Mouse (Mus musculus) ES-Bruce4 (cell line): ENCODE results near the gene Vamp2. TPM values are rescaled to one million over a fixed set of nuclear protein-coding genes. Genes with fewer than 3 reads are reported as not detected.
A peak's percentile ranks its signal among the peaks of the same experiment; 100 is the strongest.

Experiments
- H3K27ac ChIP-seq: 2 replicates; pipeline ENCODE4 v1.5.1; 2012; ENCODE audit warnings: low read length, inconsistent platforms; ENCODE audit not compliant: insufficient read depth
- H3K27me3 ChIP-seq: 2 replicates; pipeline ENCODE4 v1.6.1; 2012; ENCODE audit warnings: mild to moderate bottlenecking, low read length, inconsistent platforms; ENCODE audit not compliant: control insufficient read depth, poor library complexity, insufficient read depth, severe bottlenecking
- H3K36me3 ChIP-seq: 2 replicates; pipeline ENCODE4 v1.6.1; 2012; ENCODE audit warnings: inconsistent platforms, mild to moderate bottlenecking, low read length, moderate library complexity; ENCODE audit not compliant: control insufficient read depth, poor library complexity, insufficient read depth, severe bottlenecking
- H3K4me1 ChIP-seq: one replicate; pipeline ENCODE4 v1.8.1; 2011; ENCODE audit warnings: low read length; ENCODE audit not compliant: control insufficient read depth, insufficient read depth
- H3K4me3 ChIP-seq: 2 replicates; pipeline ENCODE4 v1.5.1; 2011; ENCODE audit warnings: low read depth, mild to moderate bottlenecking, low read length
- H3K9ac ChIP-seq: 2 replicates; pipeline ENCODE4 v1.6.1; 2012; ENCODE audit warnings: low read depth, mild to moderate bottlenecking, inconsistent platforms; ENCODE audit not compliant: poor library complexity, severe bottlenecking
- H3K9me3 ChIP-seq: replicated peaks from 2 replicates; pipeline ENCODE4 v1.6.1; 2012; ENCODE audit warnings: mild to moderate bottlenecking, low read length, inconsistent platforms; ENCODE audit not compliant: control insufficient read depth, poor library complexity, insufficient read depth, severe bottlenecking
- CTCF ChIP-seq: IDR thresholded peaks from one replicate; pipeline ENCODE4 v1.8.1; 2011; ENCODE audit warnings: low read depth, low read length
- EP300 ChIP-seq: IDR thresholded peaks from 2 replicates; pipeline ENCODE4 v1.6.1; 2011; ENCODE audit warnings: low read depth, low read length; ENCODE audit not compliant: insufficient read depth
- POLR2A ChIP-seq: IDR thresholded peaks from one replicate; pipeline ENCODE4 v1.8.1; 2011; ENCODE audit warnings: low read length; ENCODE audit not compliant: insufficient read depth
- polyA plus RNA-seq: library from polyadenylated mRNA; stranded (reverse); fragments of >200 nt; gene quantifications from 2 replicates; pipeline ENCODE4 v1.2.4, GENCODE M21; 2011; ENCODE audit warnings: low read depth; ENCODE audit not compliant: missing spikeins, insufficient read depth, insufficient read length

The Vamp2 gene
- polyA plus RNA-seq, 1 experiment: 39.5 TPM

DNA sequence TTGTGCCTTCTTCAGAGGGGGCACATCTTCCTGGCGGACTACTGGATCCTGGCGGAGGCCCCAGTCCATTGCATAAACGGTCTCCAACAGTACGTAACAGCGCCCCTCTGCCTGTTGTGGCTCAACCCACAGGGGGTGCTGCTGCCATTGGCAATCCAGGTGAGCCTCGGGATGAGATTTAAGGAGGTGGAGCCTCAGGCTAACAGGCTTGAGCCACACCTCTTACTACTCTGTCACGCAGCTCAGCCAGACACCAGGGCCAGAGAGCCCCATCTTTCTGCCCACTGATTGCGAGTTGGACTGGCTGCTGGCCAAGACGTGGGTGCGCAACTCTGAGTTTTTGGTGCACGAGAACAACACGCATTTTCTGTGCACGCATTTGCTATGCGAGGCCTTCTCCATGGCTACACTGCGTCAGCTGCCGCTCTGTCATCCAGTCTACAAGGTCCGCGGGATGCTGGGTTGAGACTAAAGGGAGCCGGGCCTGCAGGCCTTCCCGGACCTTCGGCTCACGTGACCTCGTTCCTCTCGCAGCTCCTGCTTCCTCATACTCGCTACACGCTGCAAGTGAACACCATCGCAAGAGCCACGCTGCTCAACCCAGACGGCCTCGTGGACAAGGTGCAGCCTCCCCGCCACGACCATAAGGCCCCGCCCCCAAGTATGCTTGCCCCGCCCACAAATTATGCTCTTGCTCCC, 45.8 kb downstream of the Vamp2 start:
- Histone ChIP-seq H3K27me3 (no peaks in the 10 kb centered on the region), H3K9me3 (no peaks in the 10 kb centered on the region), H3K27ac (0 out of 2 replicates have a peak overlapping the region, but pooled peaks have one; percentile 21), H3K36me3 (no peaks in the 10 kb centered on the region), H3K4me1 (peaks cover 4% of the 10 kb centered on the region), H3K9ac (no peak overlapping the region), H3K4me3 (peak overlapping the region; percentile 81)
- peak; percentile 63 for TF ChIP-seq CTCF
- TF ChIP-seq POLR2A: no peak
- 0 out of 2 replicates have a peak, but pooled peaks have one; percentile 41 for TF ChIP-seq EP300

DNA sequence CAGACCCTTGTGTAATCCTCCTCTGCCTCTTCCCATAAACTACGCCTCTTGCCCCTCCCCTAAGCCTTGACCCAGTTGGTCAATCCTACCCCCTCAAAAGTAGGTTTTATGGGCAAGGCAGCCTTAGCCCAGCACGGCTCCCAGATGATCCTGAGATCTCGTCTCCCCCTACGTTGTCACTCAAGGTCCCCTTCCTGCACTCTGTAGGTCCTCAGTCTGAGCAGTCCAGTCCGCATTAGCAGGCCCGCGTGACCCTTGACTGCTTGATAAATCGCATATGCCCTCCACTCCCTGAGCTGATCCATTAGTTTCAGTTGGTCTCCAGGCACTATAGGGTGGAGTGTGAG, 46.3 kb downstream of the Vamp2 start:
- Histone ChIP-seq H3K27ac (no peak overlapping the region), H3K4me3 (peak overlapping the region; percentile 81), H3K36me3 (no peaks in the 10 kb centered on the region), H3K9ac (no peak overlapping the region), H3K4me1 (peaks cover 4% of the 10 kb centered on the region), H3K27me3 (no peaks in the 10 kb centered on the region), H3K9me3 (no peaks in the 10 kb centered on the region)
- TF ChIP-seq EP300 (no peak), POLR2A (no peak), CTCF (no peak)

DNA sequence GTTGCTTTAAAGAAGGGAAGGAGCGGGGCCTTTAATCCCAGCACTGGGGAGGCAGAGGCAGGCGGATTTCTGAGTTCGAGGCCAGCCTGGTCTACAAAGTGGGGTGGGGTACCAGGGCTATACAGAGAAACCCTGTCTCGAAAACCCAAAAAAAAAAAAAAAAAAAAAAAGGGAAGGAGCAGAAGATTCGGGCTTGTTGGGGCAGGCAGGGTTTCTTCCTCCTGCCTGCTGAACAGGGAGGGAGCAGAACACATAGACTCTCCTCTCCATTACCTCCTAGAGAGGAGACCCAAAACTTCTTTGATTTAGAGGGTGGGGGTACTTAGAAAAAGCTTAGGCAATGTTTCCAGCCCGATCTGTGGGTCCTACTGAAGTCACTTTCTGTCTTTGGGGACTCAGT, 47.1 kb downstream of the Vamp2 start:
- TF ChIP-seq EP300: no peak
- no peak for TF ChIP-seq POLR2A
- no peak for TF ChIP-seq CTCF
- Histone ChIP-seq H3K9me3 (no peaks in the 10 kb centered on the region), H3K4me3 (no peak overlapping the region), H3K27me3 (no peaks in the 10 kb centered on the region), H3K36me3 (no peaks in the 10 kb centered on the region), H3K4me1 (peaks cover 4% of the 10 kb centered on the region), H3K27ac (no peak overlapping the region), H3K9ac (no peak overlapping the region)

Other genes with a start within 250 kb of the Vamp2 start
- gene Ndel1, start 216.6 kb upstream of the Vamp2 start, polyA plus RNA-seq: 59.3 and 71.7 TPM in 2 replicates
- gene Rnf222, start 199.9 kb upstream of the Vamp2 start, polyA plus RNA-seq: not detected in 2 replicates
- 4,511 and 5,371 TPM in 2 replicates for gene Rpl26, start 186.9 kb upstream of the Vamp2 start, polyA plus RNA-seq
- gene Odf4, start 161.4 kb upstream of the Vamp2 start, polyA plus RNA-seq: not detected in 2 replicates
- gene Arhgef15, start 131.0 kb upstream of the Vamp2 start, polyA plus RNA-seq: 2.6 and 3.7 TPM in 2 replicates
- 3.4 and 4.6 TPM in 2 replicates for gene Slc25a35, start 120.4 kb upstream of the Vamp2 start, polyA plus RNA-seq
- gene Rangrf, start 113.3 kb upstream of the Vamp2 start, polyA plus RNA-seq: 70.3 and 98.6 TPM in 2 replicates
- 79.6 and 85.3 TPM in 2 replicates for gene Pfas, start 80.0 kb upstream of the Vamp2 start, polyA plus RNA-seq
- 164 and 169 TPM in 2 replicates for gene Ctc1, start 72.6 kb upstream of the Vamp2 start, polyA plus RNA-seq
- gene Aurkb, start 42.8 kb upstream of the Vamp2 start, polyA plus RNA-seq: 108 and 121 TPM in 2 replicates
- gene Borcs6, start 28.8 kb upstream of the Vamp2 start, polyA plus RNA-seq: 4.0 and 7.0 TPM in 2 replicates
- 17.1 and 24.7 TPM in 2 replicates for gene Tmem107, start 17.7 kb upstream of the Vamp2 start, polyA plus RNA-seq
- gene Per1, start 6.7 kb downstream of the Vamp2 start, polyA plus RNA-seq: 25.0 and 29.3 TPM in 2 replicates
- not detected in 2 replicates for gene Hes7, start 31.9 kb downstream of the Vamp2 start, polyA plus RNA-seq
- gene 9130213A22Rik, start 34.1 kb downstream of the Vamp2 start, polyA plus RNA-seq: not detected in 2 replicates
- gene Aloxe3, start 37.4 kb downstream of the Vamp2 start, polyA plus RNA-seq: 1.7 and 2.0 TPM in 2 replicates
- gene Alox12b, start 68.5 kb downstream of the Vamp2 start, polyA plus RNA-seq: 0.27 TPM in 1 of 2 replicates, not detected in the other
- gene Alox8, start 109.4 kb downstream of the Vamp2 start, polyA plus RNA-seq: not detected in 2 replicates
- 0.11 TPM in 1 of 2 replicates, not detected in the other for gene Gucy2e, start 148.5 kb downstream of the Vamp2 start, polyA plus RNA-seq
- gene Cntrob, start 235.3 kb downstream of the Vamp2 start, polyA plus RNA-seq: 25.9 and 27.5 TPM in 2 replicates
- gene Trappc1, start 235.5 kb downstream of the Vamp2 start, polyA plus RNA-seq: 89.1 and 96.0 TPM in 2 replicates
- gene Kcnab3, start 237.8 kb downstream of the Vamp2 start, polyA plus RNA-seq: 2.5 and 3.4 TPM in 2 replicates